Mouse (Mus musculus) spleen, adult 2 months (tissue): Measurements from ENCODE around the gene Olig1.

Experiments used
- CTCF ChIP-seq: fragments of 200-500 bp; IDR thresholded peaks from 2 replicates; pipeline ENCODE4 v1.5.1; 2011; ENCODE audit warnings: mild to moderate bottlenecking, inconsistent platforms; ENCODE audit not compliant: insufficient read depth, insufficient read length, insufficient replicate concordance; ENCODE audit errors: extremely low read depth
- POLR2A ChIP-seq: fragments of 200-500 bp; IDR thresholded peaks from 2 replicates; pipeline ENCODE4 v1.6.1; 2011; ENCODE audit warnings: low read depth, low read length, inconsistent platforms

- TF ChIP-seq CTCF (no peak), POLR2A (no peak)
Measured at GRCm38 (mm10) chr16:91239024-91239423, 30.5 kb upstream of the Olig1 start.
